Mouse (Mus musculus): ENCODE measurements around the gene Gbp4. TPM values are rescaled to one million over a fixed set of nuclear protein-coding genes. Genes with fewer than 3 reads are reported as not detected.
"Not testable (repeated sequence)": the region's sequence is repeated elsewhere in the genome, so short reads cannot be mapped to it uniquely, and the experiment has no call there.

The Gbp4 gene
- 0.12 and 3.0 TPM in 2 replicates for polyA plus RNA-seq (2014; fragmentation: Nextera tagmentation; extraction: Ambion mirVana)

DNA sequence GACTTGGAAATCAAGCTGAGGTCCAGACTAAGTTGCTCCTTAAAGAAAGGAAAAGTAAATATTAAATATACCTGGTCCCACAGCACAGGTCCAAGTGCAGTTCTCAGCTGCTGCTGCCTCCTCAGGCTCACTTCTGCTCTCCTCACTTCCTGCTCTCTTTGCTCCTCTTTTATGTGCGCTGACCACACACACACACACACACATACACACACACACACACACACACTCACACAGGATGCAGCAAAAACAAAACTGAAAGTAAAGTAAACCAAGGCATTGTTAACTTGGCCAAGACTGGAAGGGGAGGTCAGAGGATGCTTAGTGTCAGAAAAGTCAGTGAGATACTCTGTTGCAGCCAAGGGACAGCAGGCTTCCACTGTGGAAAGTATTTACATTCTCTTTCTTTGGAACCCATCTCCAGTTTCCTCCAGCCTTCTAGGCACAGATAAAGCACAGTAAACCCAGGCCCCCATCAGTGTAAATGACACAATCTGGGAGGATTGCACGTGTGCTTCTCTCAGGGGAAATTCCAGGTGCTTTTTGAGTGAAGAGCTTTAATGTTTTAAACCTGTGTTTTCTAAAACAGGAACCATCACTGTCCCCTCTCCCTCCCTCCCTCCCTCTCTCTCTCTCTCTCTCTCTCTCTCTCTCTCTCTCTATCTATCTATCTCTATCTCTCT, at the start of gene Gbp4, which contains the start of the genes Gbp9 and Gbp8:
Gene Gbp4 (minus strand): TSS at position 178 of the 680 bp plus-strand sequence.
Gene Gbp9 (minus strand): TSS at position 131 of the 680 bp plus-strand sequence.
Gene Gbp8 (minus strand): TSS at position 132 of the 680 bp plus-strand sequence.
- not testable (repeated sequence) for H3K36me3 ChIP-seq (ENCODE audit: control insufficient read depth, insufficient read depth, low read length); H3K4me2 ChIP-seq (ENCODE audit: low read depth, low read length); H3K4me3 ChIP-seq (ENCODE audit: low read depth, low read length); H3K9me3 ChIP-seq (ENCODE audit: control insufficient read depth, low read length); ATAC-seq (ENCODE audit: low read depth); H3K4me1 ChIP-seq (ENCODE audit: control insufficient read depth, insufficient read depth, low read length); H3K9ac ChIP-seq (replicated peaks; ENCODE audit: low read depth, low read length); H3K27me3 ChIP-seq (ENCODE audit: control insufficient read depth, insufficient read depth, low read length); H3K27ac ChIP-seq (ENCODE audit: low read depth, low read length)
- WGBS: 21% methylated on average over 2 of the region's 2 CpGs

- no peak for ATAC-seq (ENCODE audit: low read depth)
- H3K36me3 ChIP-seq (ENCODE audit: control insufficient read depth, insufficient read depth, low read length): no peaks in the 10 kb centered on the region
Observed at GRCm38 (mm10) chr5:105181446-105181845, 42.1 kb upstream of the Gbp4 start.

DNA sequence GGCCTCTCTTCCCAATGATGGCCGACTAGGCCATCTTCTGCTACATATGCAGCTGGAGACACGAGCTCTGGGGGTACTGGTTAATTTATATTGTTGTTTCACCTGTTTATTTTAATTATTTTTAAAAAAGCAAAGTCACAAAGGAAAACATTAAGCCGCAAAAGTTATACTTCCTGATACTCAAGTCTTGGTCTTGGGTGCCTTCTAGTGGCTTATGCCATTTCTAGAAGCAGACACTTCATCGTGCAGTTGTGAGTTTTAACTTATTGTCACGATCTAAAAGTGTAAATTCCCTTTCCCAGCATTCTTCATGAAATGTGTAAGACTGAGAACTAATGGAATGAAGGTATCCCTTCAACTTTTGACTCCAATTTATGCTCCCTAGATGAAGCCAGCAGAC, 17.2 kb upstream of the Gbp4 start:
- Histone ChIP-seq H3K36me3 (ENCODE audit: control insufficient read depth, insufficient read depth, low read length) (no peaks in the 10 kb centered on the region), H3K27me3 (ENCODE audit: control insufficient read depth, insufficient read depth, low read length) (no peaks in the 10 kb centered on the region), H3K9ac (replicated peaks; ENCODE audit: low read depth, low read length) (no peak overlapping the region), H3K4me3 (ENCODE audit: low read depth, low read length) (no peak overlapping the region), H3K27ac (ENCODE audit: low read depth, low read length) (no peak overlapping the region), H3K9me3 (ENCODE audit: control insufficient read depth, low read length) (no peaks in the 10 kb centered on the region), H3K4me2 (ENCODE audit: low read depth, low read length) (no peak overlapping the region), H3K4me1 (ENCODE audit: control insufficient read depth, insufficient read depth, low read length) (no peaks in the 10 kb centered on the region)
- WGBS: 83% methylated on average over 5 of the region's 5 CpGs
- ATAC-seq (ENCODE audit: low read depth): no peak

More at GRCm38 (mm10) chr5:105181446-105181845, 42.1 kb upstream of the Gbp4 start:
- H3K9ac ChIP-seq (replicated peaks; ENCODE audit: low read depth, low read length): no peak overlapping the region
- H3K4me2 ChIP-seq (ENCODE audit: low read depth, low read length): no peak overlapping the region
- no peak overlapping the region for H3K27ac ChIP-seq (ENCODE audit: low read depth, low read length)
- no peaks in the 10 kb centered on the region for H3K4me1 ChIP-seq (ENCODE audit: control insufficient read depth, insufficient read depth, low read length)
- H3K27me3 ChIP-seq (ENCODE audit: control insufficient read depth, insufficient read depth, low read length): no peaks in the 10 kb centered on the region
- no peak overlapping the region for H3K4me3 ChIP-seq (ENCODE audit: low read depth, low read length)
- H3K9me3 ChIP-seq (ENCODE audit: control insufficient read depth, low read length): no peaks in the 10 kb centered on the region

DNA sequence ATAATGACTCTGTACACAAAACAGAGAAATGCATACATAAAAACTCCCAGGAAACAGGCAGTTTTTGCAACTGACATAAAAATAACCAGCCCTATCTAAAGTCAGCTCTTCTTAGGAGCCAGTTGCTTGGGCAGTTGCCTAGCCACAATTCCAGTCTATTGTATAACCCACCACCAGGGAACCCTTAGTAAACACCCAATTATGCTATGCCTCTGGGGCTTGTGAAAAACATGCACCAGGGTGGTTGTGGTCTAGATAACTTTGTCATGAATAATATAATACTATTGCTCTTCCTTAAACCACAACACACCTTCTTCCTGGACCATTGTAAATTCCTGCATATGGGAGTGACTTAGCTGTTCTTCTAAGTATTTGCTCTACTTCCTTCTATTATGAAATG, 14.7 kb upstream of the Gbp4 start:
- H3K4me2 ChIP-seq (ENCODE audit: low read depth, low read length): no peak overlapping the region
- H3K27ac ChIP-seq (ENCODE audit: low read depth, low read length): no peak overlapping the region
- H3K9ac ChIP-seq (replicated peaks; ENCODE audit: low read depth, low read length): no peak overlapping the region
- no peaks in the 10 kb centered on the region for H3K4me1 ChIP-seq (ENCODE audit: control insufficient read depth, insufficient read depth, low read length)
- no peak overlapping the region for H3K4me3 ChIP-seq (ENCODE audit: low read depth, low read length)
- no peak for ATAC-seq (ENCODE audit: low read depth)
- no peaks in the 10 kb centered on the region for H3K9me3 ChIP-seq (ENCODE audit: control insufficient read depth, low read length)
- no peaks in the 10 kb centered on the region for H3K27me3 ChIP-seq (ENCODE audit: control insufficient read depth, insufficient read depth, low read length)
- H3K36me3 ChIP-seq (ENCODE audit: control insufficient read depth, insufficient read depth, low read length): no peaks in the 10 kb centered on the region

GRCm38 (mm10) chr5:105148062-105148461, 8.7 kb upstream of the Gbp4 start:
- not testable (repeated sequence) for H3K4me1 ChIP-seq (ENCODE audit: control insufficient read depth, insufficient read depth, low read length); H3K36me3 ChIP-seq (ENCODE audit: control insufficient read depth, insufficient read depth, low read length); H3K4me3 ChIP-seq (ENCODE audit: low read depth, low read length); ATAC-seq (ENCODE audit: low read depth); H3K27ac ChIP-seq (ENCODE audit: low read depth, low read length); H3K4me2 ChIP-seq (ENCODE audit: low read depth, low read length); H3K9ac ChIP-seq (replicated peaks; ENCODE audit: low read depth, low read length); H3K9me3 ChIP-seq (ENCODE audit: control insufficient read depth, low read length); H3K27me3 ChIP-seq (ENCODE audit: control insufficient read depth, insufficient read depth, low read length)
- WGBS: 75% methylated on average over 2 of the region's 2 CpGs

- Histone ChIP-seq H3K27ac (ENCODE audit: low read depth, low read length) (no peak overlapping the region), H3K9me3 (ENCODE audit: control insufficient read depth, low read length) (no peaks in the 10 kb centered on the region), H3K4me1 (ENCODE audit: control insufficient read depth, insufficient read depth, low read length) (no peaks in the 10 kb centered on the region), H3K36me3 (ENCODE audit: control insufficient read depth, insufficient read depth, low read length) (no peaks in the 10 kb centered on the region), H3K4me3 (ENCODE audit: low read depth, low read length) (no peak overlapping the region), H3K27me3 (ENCODE audit: control insufficient read depth, insufficient read depth, low read length) (no peaks in the 10 kb centered on the region), H3K9ac (replicated peaks; ENCODE audit: low read depth, low read length) (no peak overlapping the region), H3K4me2 (ENCODE audit: low read depth, low read length) (no peak overlapping the region)
- ATAC-seq (ENCODE audit: low read depth): no peak
Observed at GRCm38 (mm10) chr5:105146447-105146846, 7.1 kb upstream of the Gbp4 start.

- H3K4me3 ChIP-seq (ENCODE audit: low read depth, low read length); H3K36me3 ChIP-seq (ENCODE audit: control insufficient read depth, insufficient read depth, low read length); H3K4me2 ChIP-seq (ENCODE audit: low read depth, low read length); H3K27me3 ChIP-seq (ENCODE audit: control insufficient read depth, insufficient read depth, low read length); ATAC-seq (ENCODE audit: low read depth); H3K9me3 ChIP-seq (ENCODE audit: control insufficient read depth, low read length); H3K4me1 ChIP-seq (ENCODE audit: control insufficient read depth, insufficient read depth, low read length); H3K9ac ChIP-seq (replicated peaks; ENCODE audit: low read depth, low read length): not testable (repeated sequence)
- 69% methylated on average over 3 of the region's 3 CpGs for WGBS
- 0 out of 2 replicates have a peak overlapping the region, but pooled peaks have one; percentile 22 for H3K27ac ChIP-seq (ENCODE audit: low read depth, low read length)
Observed at GRCm38 (mm10) chr5:105145731-105146130, 6.3 kb upstream of the Gbp4 start.

- ATAC-seq (ENCODE audit: low read depth): not testable (repeated sequence)
- WGBS: 65% methylated on average over 2 of the region's 2 CpGs
Observed at GRCm38 (mm10) chr5:105140089-105140810, 864 bp upstream of the Gbp4 start.

GRCm38 (mm10) chr5:105138906-105139305, 480 bp downstream of the Gbp4 start:
- Histone ChIP-seq H3K27me3 (ENCODE audit: control insufficient read depth, insufficient read depth, low read length) (no peaks in the 10 kb centered on the region), H3K27ac (ENCODE audit: low read depth, low read length) (no peak overlapping the region), H3K4me2 (ENCODE audit: low read depth, low read length) (no peak overlapping the region), H3K36me3 (ENCODE audit: control insufficient read depth, insufficient read depth, low read length) (no peaks in the 10 kb centered on the region), H3K9ac (replicated peaks; ENCODE audit: low read depth, low read length) (no peak overlapping the region), H3K4me3 (ENCODE audit: low read depth, low read length) (no peak overlapping the region), H3K9me3 (ENCODE audit: control insufficient read depth, low read length) (no peaks in the 10 kb centered on the region), H3K4me1 (ENCODE audit: control insufficient read depth, insufficient read depth, low read length) (no peaks in the 10 kb centered on the region)
- 89% methylated on average over 1 of the region's 1 CpGs for WGBS
- ATAC-seq (ENCODE audit: low read depth): no peak

More at GRCm38 (mm10) chr5:105140089-105140810, 864 bp upstream of the Gbp4 start:
- not testable (repeated sequence) for H3K36me3 ChIP-seq (ENCODE audit: control insufficient read depth, insufficient read depth, low read length); H3K9me3 ChIP-seq (ENCODE audit: control insufficient read depth, low read length); H3K9ac ChIP-seq (replicated peaks; ENCODE audit: low read depth, low read length); H3K27me3 ChIP-seq (ENCODE audit: control insufficient read depth, insufficient read depth, low read length); H3K27ac ChIP-seq (ENCODE audit: low read depth, low read length); H3K4me2 ChIP-seq (ENCODE audit: low read depth, low read length); H3K4me3 ChIP-seq (ENCODE audit: low read depth, low read length); H3K4me1 ChIP-seq (ENCODE audit: control insufficient read depth, insufficient read depth, low read length)

Data from neural tube, embryonic 14.5 days (tissue).